Mouse (Mus musculus): ENCODE results near the gene Cgnl1. TPM values are rescaled to one million over a fixed set of nuclear protein-coding genes. Genes with fewer than 3 reads are reported as not detected.
"Not testable (repeated sequence)": the region's sequence is repeated elsewhere in the genome, so short reads cannot be mapped to it uniquely, and the experiment has no call there.

The Cgnl1 gene
- total RNA-seq, 1 experiment from 2014 or later: 1.9 TPM

DNA sequence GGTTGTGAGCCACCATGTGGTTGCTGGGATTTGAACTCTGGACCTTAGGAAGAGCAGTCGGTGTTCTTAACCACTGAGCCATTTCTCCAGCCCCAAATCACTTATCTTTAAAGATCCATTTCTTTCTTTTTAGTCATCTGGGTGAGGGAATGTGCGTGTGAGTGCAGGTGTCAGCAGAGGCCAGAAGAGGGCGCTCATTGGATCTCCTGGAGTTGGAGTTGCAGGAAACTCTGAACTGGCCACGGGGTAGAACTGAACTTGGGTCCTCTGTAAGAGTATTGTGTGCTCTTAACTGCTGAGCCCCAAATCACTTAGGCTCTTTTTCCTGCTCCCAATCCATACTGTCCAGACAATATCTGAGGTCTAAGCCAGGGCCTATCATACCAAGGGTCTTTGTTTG is 127.8 kb downstream of the Cgnl1 start:
- ATAC-seq (replicated peaks; ENCODE audit: insufficient number of reproducible peaks, low FRiP score, low TSS enrichment, poor library complexity, severe bottlenecking): no peak

DNA sequence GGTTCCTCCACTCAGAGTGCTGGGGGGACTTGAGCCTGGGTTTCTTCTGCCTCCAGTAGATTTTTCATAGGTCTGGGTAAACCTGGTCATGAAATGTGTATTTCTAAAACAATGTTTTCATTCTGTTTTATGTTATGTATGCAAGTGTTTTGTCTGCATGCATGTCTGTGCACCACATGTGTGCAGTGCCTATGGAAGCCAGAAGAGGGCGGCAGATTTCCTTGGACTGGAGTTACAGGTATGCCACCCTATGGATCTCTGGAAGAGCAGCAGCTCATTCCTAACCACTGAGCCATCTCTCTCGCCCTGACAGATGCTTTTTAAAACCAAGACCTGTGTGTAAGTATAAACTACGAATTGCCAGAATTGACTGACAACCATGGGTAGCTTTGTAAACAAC is 129.1 kb downstream of the Cgnl1 start:
- ATAC-seq (replicated peaks; ENCODE audit: insufficient number of reproducible peaks, low FRiP score, low TSS enrichment, poor library complexity, severe bottlenecking): no peak

DNA sequence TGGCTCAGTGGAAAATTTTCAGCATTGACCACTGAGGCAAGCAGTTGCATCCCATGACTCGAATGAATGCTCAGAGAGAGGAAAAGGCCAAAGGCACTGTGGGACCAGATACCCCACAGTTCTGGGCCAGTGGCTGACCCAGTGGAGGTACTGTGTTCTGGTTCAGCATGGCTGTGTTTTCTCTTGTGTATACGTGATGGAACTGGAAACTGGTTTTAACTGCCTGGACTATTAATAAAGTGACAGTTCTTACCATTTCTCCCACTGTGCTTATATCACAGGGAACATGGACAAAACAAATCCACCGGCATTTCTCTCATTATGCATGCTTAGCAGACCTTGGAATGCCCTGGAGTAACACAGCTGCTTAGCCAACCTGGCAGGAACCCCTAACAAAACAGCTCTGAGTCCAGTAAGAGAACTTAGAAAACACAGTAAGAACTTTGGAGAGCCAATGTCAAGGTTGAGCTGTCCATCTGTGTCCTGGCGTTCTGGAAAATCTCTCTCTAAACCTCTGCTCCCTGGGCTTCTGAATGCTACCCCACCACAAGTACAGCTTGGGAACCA is 131.0 kb downstream of the Cgnl1 start:
- ATAC-seq (replicated peaks; ENCODE audit: insufficient number of reproducible peaks, low FRiP score, low TSS enrichment, poor library complexity, severe bottlenecking): no peak

DNA sequence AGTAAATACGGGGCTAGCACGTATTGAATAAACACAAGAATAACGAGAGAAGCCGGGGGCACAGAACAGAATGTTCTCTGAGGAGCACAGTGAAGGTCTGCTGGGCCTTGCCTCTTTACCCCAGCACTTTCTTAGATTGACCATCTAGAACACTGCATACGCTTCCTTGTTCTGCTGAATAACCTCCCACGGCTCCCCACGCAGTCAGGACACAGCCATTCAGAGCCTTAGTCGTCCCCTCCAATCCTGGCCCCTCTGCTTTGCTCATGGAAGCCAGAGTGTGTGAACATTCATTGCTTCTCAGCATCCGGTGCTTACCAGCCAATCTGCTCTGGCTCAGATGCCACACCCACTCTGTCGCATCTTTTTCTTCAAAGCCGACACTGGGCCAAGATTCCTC is 133.2 kb downstream of the Cgnl1 start:
- no peak for ATAC-seq (replicated peaks; ENCODE audit: insufficient number of reproducible peaks, low FRiP score, low TSS enrichment, poor library complexity, severe bottlenecking)

DNA sequence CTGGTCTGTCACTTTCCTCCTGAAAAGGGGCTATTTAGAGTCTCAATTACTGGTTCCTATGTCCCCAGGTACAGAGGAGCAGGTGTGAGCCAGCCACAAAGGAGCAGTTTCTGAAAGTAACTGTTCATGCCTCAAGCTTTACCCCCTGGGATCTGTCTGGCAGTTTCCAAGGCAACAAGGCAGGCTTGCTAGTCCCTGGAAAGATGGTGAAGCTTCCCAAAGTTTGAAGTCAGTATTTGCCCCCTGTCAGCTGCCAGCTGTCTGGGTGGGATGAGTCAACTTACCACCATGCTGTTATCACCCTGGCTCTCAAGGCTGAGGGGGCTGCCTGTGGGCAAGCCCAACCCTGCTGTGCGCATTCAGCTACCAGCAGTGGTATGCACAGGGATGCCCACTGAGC is 134.5 kb downstream of the Cgnl1 start:
- ATAC-seq (replicated peaks; ENCODE audit: insufficient number of reproducible peaks, low FRiP score, low TSS enrichment, poor library complexity, severe bottlenecking): no peak

DNA sequence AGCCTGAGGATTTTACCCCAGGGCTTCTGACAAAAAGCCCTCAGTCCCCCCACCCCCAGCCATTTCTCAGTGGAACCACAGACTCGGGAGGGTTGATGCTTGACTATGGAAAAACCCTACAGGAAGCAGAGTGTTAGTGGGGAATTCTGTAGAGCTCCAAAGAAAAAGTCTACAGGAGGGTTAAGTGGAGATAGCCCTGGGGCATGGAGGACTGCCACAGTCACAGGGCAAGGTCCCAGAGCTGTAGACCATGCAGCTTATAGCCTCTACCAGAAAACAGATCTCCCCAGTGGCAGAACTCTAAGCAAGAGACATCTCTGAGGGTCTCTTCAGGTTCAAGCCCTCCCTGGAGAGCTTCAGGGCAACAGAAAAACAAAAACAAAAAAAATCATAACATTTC is 135.8 kb downstream of the Cgnl1 start:
- ATAC-seq (replicated peaks; ENCODE audit: insufficient number of reproducible peaks, low FRiP score, low TSS enrichment, poor library complexity, severe bottlenecking): no peak

DNA sequence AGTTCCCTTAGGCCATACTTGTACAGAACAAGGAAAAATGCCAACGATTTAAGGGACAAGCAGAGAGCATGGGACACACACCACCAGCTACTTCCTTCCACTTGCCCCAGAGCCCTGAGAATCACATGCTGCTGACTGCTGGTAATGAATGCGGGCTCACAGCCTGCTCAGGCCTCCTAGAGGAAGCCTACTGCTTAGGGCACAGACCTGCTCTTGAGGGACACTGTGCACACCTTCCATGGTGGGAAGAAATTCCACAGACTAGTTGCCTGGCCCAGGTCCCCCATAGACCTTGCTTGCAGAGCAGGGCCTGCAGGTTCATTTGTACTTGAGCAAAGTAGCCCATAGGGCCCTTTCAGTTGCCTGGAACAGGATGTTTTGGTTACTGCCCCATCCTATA is 136.5 kb downstream of the Cgnl1 start:
- ATAC-seq (replicated peaks; ENCODE audit: insufficient number of reproducible peaks, low FRiP score, low TSS enrichment, poor library complexity, severe bottlenecking): no peak

DNA sequence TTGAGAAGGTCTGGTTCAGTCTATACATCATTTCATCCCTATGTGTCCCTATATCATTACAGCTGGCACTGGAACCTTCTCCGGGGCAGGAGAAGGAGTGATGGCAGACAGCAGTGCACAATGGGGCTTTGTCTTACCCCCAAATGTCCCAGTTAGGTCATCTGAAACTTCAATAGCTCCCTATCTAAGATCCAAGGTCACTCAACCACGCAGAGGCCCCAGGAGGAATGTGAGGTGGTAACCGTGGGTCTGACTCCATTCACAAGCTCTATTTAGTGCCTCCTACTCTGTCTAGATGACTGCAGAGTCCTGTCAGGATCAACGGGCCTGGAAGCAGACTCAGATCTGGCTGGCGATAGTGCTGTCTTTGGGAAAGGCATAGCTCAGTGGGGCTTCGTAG is 142.5 kb downstream of the Cgnl1 start:
- ATAC-seq (replicated peaks; ENCODE audit: insufficient number of reproducible peaks, low FRiP score, low TSS enrichment, poor library complexity, severe bottlenecking): no peak

DNA sequence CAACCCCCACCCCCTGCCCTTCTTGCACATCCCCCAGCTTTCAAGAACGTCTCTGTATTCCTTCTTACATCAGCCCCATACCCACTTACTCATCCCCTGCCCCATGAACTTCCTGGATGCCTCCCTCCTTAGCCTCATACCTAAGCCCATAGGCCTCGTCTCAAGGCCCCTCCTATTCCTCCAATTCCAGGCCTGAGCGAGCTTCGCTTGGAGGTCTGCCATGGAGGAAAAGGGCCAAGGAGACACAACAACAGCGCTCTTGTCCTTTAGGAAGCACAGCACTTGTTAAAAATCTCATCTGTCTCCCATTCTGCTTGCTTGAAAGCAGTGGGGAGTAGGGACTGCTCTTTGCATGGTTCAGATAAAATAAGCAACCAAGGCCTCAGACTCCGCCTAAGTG is 143.1 kb downstream of the Cgnl1 start:
- ATAC-seq (replicated peaks; ENCODE audit: insufficient number of reproducible peaks, low FRiP score, low TSS enrichment, poor library complexity, severe bottlenecking): no peak

DNA sequence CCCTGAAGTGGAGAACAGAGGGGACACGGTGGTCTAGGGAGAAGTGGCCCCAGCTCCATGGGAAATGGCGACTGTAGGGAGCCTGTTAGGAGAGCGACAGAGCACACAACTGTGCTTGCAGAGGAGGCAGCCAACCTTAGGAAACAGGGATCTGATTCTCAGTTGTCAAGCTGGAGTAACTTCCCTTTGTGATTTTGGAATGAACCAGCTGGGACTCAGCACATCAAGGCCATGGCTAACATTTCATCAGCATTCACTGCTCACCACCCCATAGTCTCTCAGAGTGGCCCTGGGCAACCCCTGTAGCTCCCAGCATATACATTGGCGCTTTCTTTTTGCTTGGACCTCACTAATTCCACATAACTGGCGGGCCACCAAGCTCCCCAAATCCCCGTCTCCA is 145.4 kb downstream of the Cgnl1 start:
- no peak for ATAC-seq (replicated peaks; ENCODE audit: insufficient number of reproducible peaks, low FRiP score, low TSS enrichment, poor library complexity, severe bottlenecking)

DNA sequence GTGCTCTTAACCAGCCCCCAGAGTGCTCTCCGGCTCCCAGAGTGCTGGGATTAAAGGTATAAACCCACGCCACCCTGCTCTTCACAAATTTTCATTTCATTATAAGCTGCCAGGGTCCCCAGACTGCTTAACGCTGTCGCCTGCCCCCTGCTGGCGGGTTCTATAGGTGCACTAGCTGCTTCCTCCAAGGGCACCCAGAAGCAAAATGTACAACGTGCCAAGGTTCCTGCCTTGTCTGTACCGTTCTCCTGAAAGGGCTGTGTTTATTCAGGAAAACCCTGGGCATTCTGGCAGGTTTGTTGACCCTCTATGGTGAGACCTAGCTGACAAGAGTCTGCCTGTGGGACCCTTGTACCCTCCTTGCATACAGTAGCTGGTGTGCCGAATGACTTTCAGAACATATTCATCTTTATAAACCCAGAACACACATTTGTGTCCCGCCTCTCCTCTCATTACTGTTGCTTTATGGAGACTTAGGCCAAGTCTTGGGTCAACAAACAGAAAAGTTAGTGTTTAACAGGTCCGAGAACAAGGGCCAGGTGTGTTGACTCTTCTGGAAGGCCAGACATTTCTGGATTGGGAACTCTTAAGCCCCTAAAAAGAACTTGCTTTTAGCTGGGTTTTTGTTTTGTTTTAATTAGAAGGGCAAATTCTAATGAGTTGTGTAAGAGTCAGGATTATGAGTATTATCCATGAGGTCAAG is 146.5 kb downstream of the Cgnl1 start:
- ATAC-seq (replicated peaks; ENCODE audit: insufficient number of reproducible peaks, low FRiP score, low TSS enrichment, poor library complexity, severe bottlenecking): no peak

DNA sequence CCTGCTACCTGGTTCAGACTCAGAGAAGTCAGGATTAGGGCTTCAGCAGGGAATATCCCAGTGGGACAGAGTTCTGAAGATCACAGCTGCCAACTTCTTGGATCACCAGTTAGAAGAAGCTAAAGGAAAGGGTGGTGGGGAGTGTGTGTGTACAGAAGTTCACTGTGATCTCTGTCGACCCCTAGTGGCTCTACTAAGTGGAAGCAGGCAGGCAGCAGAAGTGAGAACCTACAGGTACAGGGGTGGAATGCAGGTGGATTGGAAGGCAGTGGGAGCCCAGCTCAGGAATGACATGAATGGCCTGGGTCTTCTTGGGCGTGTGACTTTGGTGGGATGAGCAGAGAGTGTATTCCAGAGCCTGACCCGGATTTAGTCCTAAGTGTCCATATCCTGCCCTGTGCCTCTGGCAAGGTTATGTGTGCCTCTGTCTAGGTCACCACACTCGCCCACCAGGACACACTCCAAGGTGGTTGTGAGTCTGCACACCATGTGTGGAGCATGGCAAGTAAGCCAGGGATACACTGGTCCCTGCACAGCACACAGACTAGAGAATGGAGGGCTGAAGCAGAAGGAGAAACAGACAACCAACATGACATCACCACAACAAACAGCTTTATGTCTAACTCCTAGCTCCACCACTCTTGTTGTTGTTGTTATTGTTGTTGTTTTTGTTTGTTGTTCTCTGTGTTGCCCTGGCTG is 147.4 kb downstream of the Cgnl1 start:
- no peak; the same call in 1 of the 2 replicates for ATAC-seq (replicated peaks; ENCODE audit: insufficient number of reproducible peaks, low FRiP score, low TSS enrichment, poor library complexity, severe bottlenecking)

DNA sequence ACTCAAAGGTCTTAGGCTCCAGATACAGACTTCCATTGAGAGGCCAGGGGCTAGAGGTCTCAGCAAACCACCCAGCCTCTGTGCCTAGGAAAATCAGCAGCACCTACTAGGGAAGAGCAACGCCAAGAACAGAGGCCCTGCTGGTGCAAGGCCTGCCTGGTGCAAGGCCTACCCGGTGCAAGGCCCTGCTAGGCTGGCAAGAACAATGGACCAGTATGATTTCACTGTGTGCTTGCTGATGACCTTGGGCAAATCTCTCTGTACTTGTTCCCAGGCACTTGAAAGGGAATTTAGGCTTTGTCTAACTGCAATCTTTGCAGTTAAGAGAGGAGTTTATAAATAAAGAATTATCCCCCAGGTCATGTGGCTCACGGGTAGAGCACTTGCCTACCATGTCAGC is 148.8 kb downstream of the Cgnl1 start:
- no peak for ATAC-seq (replicated peaks; ENCODE audit: insufficient number of reproducible peaks, low FRiP score, low TSS enrichment, poor library complexity, severe bottlenecking)

DNA sequence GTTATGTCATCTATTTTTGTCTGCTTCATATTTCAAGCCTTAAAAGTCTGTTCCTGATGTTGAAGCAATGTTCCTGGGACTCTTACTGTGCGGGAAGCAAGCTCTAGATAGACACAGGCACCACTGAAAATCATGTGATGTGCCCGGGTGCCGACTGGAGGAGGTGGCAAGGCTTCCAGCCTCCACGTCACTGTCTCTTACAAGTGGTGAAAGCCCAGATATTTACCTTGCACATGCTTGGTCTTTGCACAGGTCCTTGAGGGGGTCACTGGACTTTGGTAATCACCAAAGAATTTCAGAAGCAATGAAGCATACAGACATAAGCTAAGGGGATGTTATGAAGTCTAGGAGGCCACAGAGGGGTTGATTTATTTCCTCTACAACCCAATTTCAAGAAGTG is 149.4 kb downstream of the Cgnl1 start:
- ATAC-seq (replicated peaks; ENCODE audit: insufficient number of reproducible peaks, low FRiP score, low TSS enrichment, poor library complexity, severe bottlenecking): no peak

DNA sequence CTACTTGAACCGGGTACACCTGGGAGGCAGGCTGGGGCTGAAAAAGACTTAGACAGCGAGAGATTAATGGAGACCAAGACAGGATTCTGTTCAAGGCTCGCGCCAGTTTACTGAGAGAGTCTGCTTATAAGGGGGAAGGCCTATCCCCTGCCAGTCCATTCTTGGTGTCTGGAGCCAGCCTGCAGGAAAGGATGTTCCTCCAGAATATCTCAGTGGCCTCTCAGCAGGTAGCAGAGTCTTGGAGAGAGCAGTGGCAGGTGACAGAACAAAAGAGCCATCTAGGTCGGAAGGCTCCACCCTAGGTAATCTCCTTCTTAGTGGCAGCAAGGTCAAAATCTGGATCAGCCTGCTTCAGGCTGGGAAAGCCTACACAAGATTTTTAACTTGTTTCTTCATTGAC is 151.3 kb downstream of the Cgnl1 start:
- ATAC-seq (replicated peaks; ENCODE audit: insufficient number of reproducible peaks, low FRiP score, low TSS enrichment, poor library complexity, severe bottlenecking): not testable (repeated sequence)

DNA sequence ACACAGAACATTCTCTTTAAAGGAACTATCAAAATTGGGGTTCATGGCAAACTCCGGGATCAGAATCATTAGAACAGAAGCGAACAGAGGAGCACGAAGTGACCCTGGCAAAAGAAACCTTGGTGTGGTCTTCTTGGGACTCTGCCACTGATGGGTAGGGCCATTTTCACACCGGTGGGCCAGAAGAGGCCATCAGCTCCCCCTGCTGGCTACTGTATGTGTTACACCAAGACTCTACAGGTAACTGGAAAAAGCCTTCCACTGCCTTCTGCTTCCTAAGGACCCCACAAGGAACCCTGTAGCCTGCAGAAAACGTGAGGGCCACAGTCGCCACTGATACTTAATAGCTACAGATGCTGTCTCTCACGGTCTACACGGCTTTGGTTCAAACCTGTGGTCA is 154.0 kb downstream of the Cgnl1 start:
- ATAC-seq (replicated peaks; ENCODE audit: insufficient number of reproducible peaks, low FRiP score, low TSS enrichment, poor library complexity, severe bottlenecking): peak; percentile 56; the same call in 1 of the 2 replicates

DNA sequence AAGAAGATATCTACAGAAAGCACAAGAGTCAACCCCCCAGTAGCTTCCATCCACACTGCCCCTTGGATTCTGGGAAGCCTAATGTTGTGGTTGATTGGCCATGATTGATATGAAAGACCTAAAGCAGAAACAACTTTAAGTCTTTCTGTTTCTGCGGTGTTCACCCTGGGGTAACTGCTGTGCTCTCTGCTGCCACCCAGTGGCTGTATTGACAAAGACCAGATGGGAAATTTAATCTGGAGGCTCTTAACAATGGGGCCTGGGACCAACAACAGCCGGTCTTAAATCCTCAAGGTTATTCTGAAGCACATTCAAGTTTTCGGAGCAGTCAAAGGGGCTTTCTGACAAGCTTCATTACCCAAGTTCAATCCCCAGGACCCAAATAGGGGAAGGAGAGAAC is 155.2 kb downstream of the Cgnl1 start:
- peak; percentile 63; the same call in 1 of the 2 replicates for ATAC-seq (replicated peaks; ENCODE audit: insufficient number of reproducible peaks, low FRiP score, low TSS enrichment, poor library complexity, severe bottlenecking)

DNA sequence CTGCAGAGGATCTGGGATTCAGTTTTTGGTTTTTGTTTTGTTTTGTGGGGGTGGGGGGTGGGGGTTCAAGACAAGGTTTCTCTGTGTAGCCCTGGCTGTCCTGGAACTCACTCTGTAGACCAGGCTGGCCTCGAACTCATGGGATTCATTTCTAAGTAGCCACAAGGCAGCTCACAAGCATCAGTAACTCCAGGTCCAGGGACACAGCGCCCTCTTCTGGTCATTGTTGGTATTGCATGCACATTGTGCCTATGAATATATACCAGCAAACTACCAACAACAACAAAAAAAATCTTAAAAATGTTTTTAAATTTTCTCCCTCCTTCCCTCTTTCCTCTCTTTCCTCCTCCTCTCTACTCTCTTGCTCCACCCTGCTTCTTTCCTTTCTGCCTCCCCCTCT is 156.8 kb downstream of the Cgnl1 start:
- ATAC-seq (replicated peaks; ENCODE audit: insufficient number of reproducible peaks, low FRiP score, low TSS enrichment, poor library complexity, severe bottlenecking): no peak

DNA sequence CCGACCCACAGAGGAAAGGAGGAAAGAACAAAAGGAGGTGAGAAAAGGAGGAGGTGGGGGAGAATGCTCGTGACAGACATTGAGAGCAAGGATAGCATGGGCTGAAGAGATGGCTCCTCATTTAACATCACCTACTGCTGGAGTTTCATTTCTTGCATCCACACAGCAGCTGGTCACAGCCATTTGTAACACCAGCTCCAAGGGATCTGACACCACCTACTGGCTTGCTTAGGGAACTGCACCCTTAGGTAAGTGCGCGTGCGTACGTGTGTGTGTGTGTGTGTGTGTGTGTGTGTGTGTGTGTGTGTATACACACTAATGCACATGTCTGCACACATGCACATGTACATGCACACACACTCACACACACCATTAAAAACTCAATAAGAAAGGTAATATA is 158.4 kb downstream of the Cgnl1 start:
- ATAC-seq (replicated peaks; ENCODE audit: insufficient number of reproducible peaks, low FRiP score, low TSS enrichment, poor library complexity, severe bottlenecking): no peak

DNA sequence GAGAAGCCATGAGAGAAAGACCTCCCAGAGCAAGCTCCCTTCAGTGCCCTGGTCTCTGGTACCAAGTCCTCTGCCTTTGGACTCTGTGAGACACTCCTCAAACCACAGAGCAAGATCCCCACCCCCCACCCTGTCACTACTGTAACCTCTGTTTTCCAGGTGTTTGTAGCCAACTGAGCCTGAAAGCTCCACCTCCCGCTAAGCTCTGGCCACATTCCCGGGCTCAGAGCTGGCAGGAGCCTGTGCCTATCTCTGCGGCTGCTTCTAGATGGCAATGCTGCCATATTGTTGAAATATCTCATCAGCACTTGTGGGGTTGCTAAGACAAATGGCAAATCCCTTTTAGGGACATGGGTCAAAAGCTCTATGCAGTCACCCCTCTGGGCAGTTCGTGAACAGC is 159.5 kb downstream of the Cgnl1 start:
- ATAC-seq (replicated peaks; ENCODE audit: insufficient number of reproducible peaks, low FRiP score, low TSS enrichment, poor library complexity, severe bottlenecking): no peak
